Mouse (Mus musculus) G1E (cell line): ENCODE measurements at regions not wholly inside any gene's neighbourhood (a gene's known extent, or its start where the extent isn't known, plus 50 kb on each side); places are given as distances from the start of the nearest gene placed in this dataset.

Source experiments
- CTCF ChIP-seq: IDR thresholded peaks from 2 replicates; pipeline ENCODE4 v1.5.1; 2012; ENCODE audit warnings: low read depth, low read length, inconsistent platforms, mixed read lengths
- GATA1 ChIP-seq: IDR thresholded peaks from 2 replicates; pipeline ENCODE4 v1.6.1; 2012; ENCODE audit warnings: borderline replicate concordance, low read length, inconsistent platforms, mixed read lengths
- POLR2AphosphoS5 ChIP-seq: IDR thresholded peaks from 2 replicates; pipeline ENCODE4 v1.6.1; 2012; ENCODE audit warnings: low read depth, low read length, inconsistent platforms; ENCODE audit not compliant: insufficient replicate concordance
- TAL1 ChIP-seq: conservative IDR thresholded peaks from 2 replicates; pipeline ENCODE4 v1.6.1; 2012; ENCODE audit warnings: low read depth, low read length, inconsistent platforms, mixed read lengths

DNA sequence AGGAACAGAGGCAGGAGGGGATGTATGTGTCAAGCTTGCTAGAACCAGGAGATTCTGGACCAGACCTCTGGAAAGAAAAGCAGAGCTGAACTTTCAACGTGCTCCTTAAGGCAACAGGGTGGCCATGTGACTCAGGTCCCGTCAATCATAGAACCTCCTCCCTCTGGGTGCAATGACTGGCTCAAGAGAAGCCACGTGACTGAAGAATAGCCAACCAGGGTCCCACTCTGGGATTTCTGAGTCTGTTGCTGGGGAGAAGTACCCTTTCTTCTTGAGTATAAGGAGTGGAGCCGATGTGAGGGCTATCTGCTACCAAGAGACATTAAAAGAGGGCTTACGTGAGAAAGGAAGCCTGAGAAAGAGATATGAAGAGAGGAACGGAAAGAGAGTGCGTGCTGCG lies 137.5 kb downstream of the Dicer1 start:
- no peak for TF ChIP-seq TAL1
- TF ChIP-seq GATA1 = no peak
- no peak for TF ChIP-seq CTCF
- no peak for TF ChIP-seq POLR2AphosphoS5
